Mouse (Mus musculus) ES-Bruce4 (cell line): ENCODE results near the gene Gm2832. TPM values are rescaled to one million over a fixed set of nuclear protein-coding genes. Genes with fewer than 3 reads are reported as not detected.
A peak's percentile ranks its signal among the peaks of the same experiment; 100 is the strongest.
"Not testable (repeated sequence)": the region's sequence is repeated elsewhere in the genome, so short reads cannot be mapped to it uniquely, and the experiment has no call there.

Experiments used
- H3K27ac ChIP-seq: 2 replicates; pipeline ENCODE4 v1.5.1; 2012; ENCODE audit warnings: low read length, inconsistent platforms; ENCODE audit not compliant: insufficient read depth
- H3K27me3 ChIP-seq: 2 replicates; pipeline ENCODE4 v1.6.1; 2012; ENCODE audit warnings: mild to moderate bottlenecking, low read length, inconsistent platforms; ENCODE audit not compliant: control insufficient read depth, poor library complexity, insufficient read depth, severe bottlenecking
- H3K36me3 ChIP-seq: 2 replicates; pipeline ENCODE4 v1.6.1; 2012; ENCODE audit warnings: inconsistent platforms, mild to moderate bottlenecking, low read length, moderate library complexity; ENCODE audit not compliant: control insufficient read depth, poor library complexity, insufficient read depth, severe bottlenecking
- H3K4me1 ChIP-seq: one replicate; pipeline ENCODE4 v1.8.1; 2011; ENCODE audit warnings: low read length; ENCODE audit not compliant: control insufficient read depth, insufficient read depth
- H3K4me3 ChIP-seq: 2 replicates; pipeline ENCODE4 v1.5.1; 2011; ENCODE audit warnings: low read depth, mild to moderate bottlenecking, low read length
- H3K9ac ChIP-seq: 2 replicates; pipeline ENCODE4 v1.6.1; 2012; ENCODE audit warnings: low read depth, mild to moderate bottlenecking, inconsistent platforms; ENCODE audit not compliant: poor library complexity, severe bottlenecking
- H3K9me3 ChIP-seq: replicated peaks from 2 replicates; pipeline ENCODE4 v1.6.1; 2012; ENCODE audit warnings: mild to moderate bottlenecking, low read length, inconsistent platforms; ENCODE audit not compliant: control insufficient read depth, poor library complexity, insufficient read depth, severe bottlenecking
- polyA plus RNA-seq: library from polyadenylated mRNA; stranded (reverse); fragments of >200 nt; gene quantifications from 2 replicates; pipeline ENCODE4 v1.2.4, GENCODE M21; 2011; ENCODE audit warnings: low read depth; ENCODE audit not compliant: missing spikeins, insufficient read depth, insufficient read length

Gm2832 gene
- not detected in 2 replicates for polyA plus RNA-seq

GRCm38 (mm10) chr14:41278505-41278904, at the start of gene Gm2832:
Gm2832 (plus strand) TSS chr14:41278805.
- not testable (repeated sequence) for H3K4me1 ChIP-seq, H3K9me3 ChIP-seq, H3K27ac ChIP-seq, H3K36me3 ChIP-seq, H3K4me3 ChIP-seq, H3K27me3 ChIP-seq, H3K9ac ChIP-seq

DNA sequence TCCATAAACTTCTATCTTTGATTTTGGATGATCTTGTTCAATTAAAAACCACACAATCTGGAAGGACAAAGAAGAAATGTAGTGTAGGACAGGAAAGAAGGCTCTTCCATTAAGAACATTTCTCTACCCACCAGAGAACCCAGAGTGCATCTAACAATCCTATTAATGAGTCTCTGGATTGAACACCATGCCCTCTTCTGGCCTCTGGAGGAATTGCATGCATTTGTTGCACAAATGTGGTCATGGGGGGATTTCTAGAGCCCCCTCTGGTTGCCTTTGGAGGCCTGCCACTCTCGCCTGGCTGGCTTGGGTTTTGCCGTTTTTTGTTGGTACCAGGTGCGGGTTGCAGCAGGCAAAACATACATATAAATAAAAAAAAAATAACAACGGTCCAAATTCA, 15.3 kb upstream of the Gm2832 start:
- H3K36me3 ChIP-seq, H3K27me3 ChIP-seq, H3K4me3 ChIP-seq, H3K27ac ChIP-seq, H3K4me1 ChIP-seq, H3K9me3 ChIP-seq, H3K9ac ChIP-seq: not testable (repeated sequence)

- H3K27ac ChIP-seq, H3K36me3 ChIP-seq, H3K4me1 ChIP-seq, H3K9ac ChIP-seq, H3K27me3 ChIP-seq, H3K9me3 ChIP-seq: not testable (repeated sequence)
- H3K4me3 ChIP-seq: peak overlapping the region; percentile 22
Measured at GRCm38 (mm10) chr14:41263853-41264755, 14.5 kb upstream of the Gm2832 start.

DNA sequence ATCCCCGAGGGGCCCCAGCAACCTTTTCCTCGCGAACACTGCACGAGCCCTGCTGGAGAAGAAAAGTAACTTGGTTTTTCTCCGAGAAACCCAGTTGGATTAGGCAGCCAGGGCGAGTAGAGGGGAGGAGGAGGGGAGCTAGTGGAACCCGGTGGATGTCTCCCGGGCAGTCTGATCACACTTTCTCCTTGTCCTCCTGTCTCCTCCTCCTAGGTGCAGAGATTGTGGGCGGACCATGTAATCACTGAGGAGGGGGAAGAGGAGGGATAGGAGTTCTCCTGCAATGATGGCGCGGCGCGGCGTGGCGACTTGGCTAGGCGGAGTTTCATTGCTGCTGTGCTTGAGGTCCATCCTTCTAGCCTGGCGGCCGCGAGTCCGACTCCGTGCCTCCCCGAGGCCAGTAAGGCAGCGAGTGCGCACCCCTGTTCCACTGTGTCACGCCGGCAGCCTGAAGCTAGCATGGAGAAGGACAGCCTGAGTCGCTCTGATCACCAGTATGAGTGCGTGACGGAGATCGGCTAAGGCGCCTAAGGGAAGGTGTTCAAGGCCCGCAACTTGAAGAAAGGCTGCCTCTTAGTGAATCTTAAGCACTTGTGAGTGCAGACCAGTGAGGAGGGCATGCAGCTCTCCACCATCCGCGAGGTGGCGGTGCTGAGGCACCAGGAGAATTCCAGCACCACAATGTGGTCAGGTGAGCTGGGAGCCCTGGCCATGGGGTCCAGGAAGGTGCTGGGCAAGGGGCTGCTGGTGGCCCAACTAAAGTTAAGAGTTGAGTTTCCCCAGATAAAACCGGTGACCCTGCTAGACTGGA, 13.6 kb upstream of the Gm2832 start:
- H3K9ac ChIP-seq, H3K4me1 ChIP-seq, H3K27me3 ChIP-seq, H3K9me3 ChIP-seq, H3K27ac ChIP-seq, H3K36me3 ChIP-seq: not testable (repeated sequence)
- peak overlapping the region; percentile 52 for H3K4me3 ChIP-seq

GRCm38 (mm10) chr14:41285965-41286364, 7.4 kb downstream of the Gm2832 start:
- H3K9ac ChIP-seq, H3K27me3 ChIP-seq, H3K36me3 ChIP-seq: not testable (repeated sequence)

More at GRCm38 (mm10) chr14:41285965-41286364, 7.4 kb downstream of the Gm2832 start:
- H3K9me3 ChIP-seq, H3K4me1 ChIP-seq, H3K4me3 ChIP-seq, H3K27ac ChIP-seq: not testable (repeated sequence)

Other genes with a start within 250 kb of the Gm2832 start
- not detected in 2 replicates for gene Dydc2, start 209.6 kb upstream of the Gm2832 start, polyA plus RNA-seq
- gene Dydc1, start 205.9 kb upstream of the Gm2832 start, polyA plus RNA-seq: not detected in 2 replicates
- 0.52 and 1.2 TPM in 2 replicates for gene Mat1a, start 173.8 kb upstream of the Gm2832 start, polyA plus RNA-seq
- not detected in 2 replicates for gene Sftpa1, start 147.0 kb upstream of the Gm2832 start, polyA plus RNA-seq
- gene Mbl1, start 127.3 kb upstream of the Gm2832 start, polyA plus RNA-seq: not detected in 2 replicates
- not detected in 2 replicates for gene Sftpd, start 93.7 kb upstream of the Gm2832 start, polyA plus RNA-seq
- gene Gm5798, start 69.8 kb downstream of the Gm2832 start, polyA plus RNA-seq: not detected in 2 replicates
- gene Gm7945, start 107.6 kb downstream of the Gm2832 start, polyA plus RNA-seq: not detected in 2 replicates
- gene Gm6482, start 129.5 kb downstream of the Gm2832 start, polyA plus RNA-seq: not detected in 2 replicates
- not detected in 2 replicates for gene Gm7954, start 174.7 kb downstream of the Gm2832 start, polyA plus RNA-seq
- not detected in 2 replicates for gene Gm3486, start 210.7 kb downstream of the Gm2832 start, polyA plus RNA-seq